Mouse (Mus musculus) hindbrain, embryonic 10.5 days (tissue): ENCODE measurements around the gene Rasgrp2. TPM values are rescaled to one million over a fixed set of nuclear protein-coding genes. Genes with fewer than 3 reads are reported as not detected.
A peak's percentile ranks its signal among the peaks of the same experiment; 100 is the strongest.

Source experiments
- DNase-seq: peaks from one replicate; pipeline ENCODE4 v3.0.0-alpha.2; 2017; ENCODE audit warnings: low spot score
- H3K27ac ChIP-seq: fragments of 300-500 bp; sonication (generic); 2 replicates; pipeline ENCODE4 v1.5.1; 2016; ENCODE audit warnings: mild to moderate bottlenecking, moderate library complexity
- H3K27me3 ChIP-seq: fragments of 300-500 bp; sonication (generic); 2 replicates; pipeline ENCODE4 v1.6.1; 2016; ENCODE audit warnings: mild to moderate bottlenecking; ENCODE audit not compliant: poor library complexity, insufficient read depth, severe bottlenecking
- H3K36me3 ChIP-seq: fragments of 300-500 bp; sonication (generic); 2 replicates; pipeline ENCODE4 v1.6.1; 2016; ENCODE audit warnings: mild to moderate bottlenecking, moderate library complexity
- H3K4me1 ChIP-seq: fragments of 300-500 bp; sonication (generic); replicated peaks from 2 replicates; pipeline ENCODE4 v1.6.1; 2016; ENCODE audit warnings: mild to moderate bottlenecking
- H3K4me3 ChIP-seq: fragments of 300-500 bp; sonication (generic); 2 replicates; pipeline ENCODE4 v1.5.1; 2016; ENCODE audit warnings: mild to moderate bottlenecking, moderate library complexity
- H3K9me3 ChIP-seq: fragments of 300-500 bp; sonication (generic); 2 replicates; pipeline ENCODE4 v1.6.1; 2016; ENCODE audit warnings: mild to moderate bottlenecking, moderate library complexity
- WGBS: fragments of 180-500 bp; shearing (Covaris S2); methylation state at CpG from one replicate; pipeline ENCODE4 v1.1.7; 2016; 5-methylcytosine and 5-hydroxymethylcytosine counted together
- polyA plus RNA-seq: library from polyadenylated mRNA; unstranded; fragments of >200 nt; fragmentation: Nextera tagmentation; extraction: Ambion mirVana; gene quantifications from 2 replicates; pipeline ENCODE4 v1.2.1, GENCODE M21; 2016

The Rasgrp2 gene
- polyA plus RNA-seq, 1 experiment from 2014 or later: 20.7 TPM

DNA sequence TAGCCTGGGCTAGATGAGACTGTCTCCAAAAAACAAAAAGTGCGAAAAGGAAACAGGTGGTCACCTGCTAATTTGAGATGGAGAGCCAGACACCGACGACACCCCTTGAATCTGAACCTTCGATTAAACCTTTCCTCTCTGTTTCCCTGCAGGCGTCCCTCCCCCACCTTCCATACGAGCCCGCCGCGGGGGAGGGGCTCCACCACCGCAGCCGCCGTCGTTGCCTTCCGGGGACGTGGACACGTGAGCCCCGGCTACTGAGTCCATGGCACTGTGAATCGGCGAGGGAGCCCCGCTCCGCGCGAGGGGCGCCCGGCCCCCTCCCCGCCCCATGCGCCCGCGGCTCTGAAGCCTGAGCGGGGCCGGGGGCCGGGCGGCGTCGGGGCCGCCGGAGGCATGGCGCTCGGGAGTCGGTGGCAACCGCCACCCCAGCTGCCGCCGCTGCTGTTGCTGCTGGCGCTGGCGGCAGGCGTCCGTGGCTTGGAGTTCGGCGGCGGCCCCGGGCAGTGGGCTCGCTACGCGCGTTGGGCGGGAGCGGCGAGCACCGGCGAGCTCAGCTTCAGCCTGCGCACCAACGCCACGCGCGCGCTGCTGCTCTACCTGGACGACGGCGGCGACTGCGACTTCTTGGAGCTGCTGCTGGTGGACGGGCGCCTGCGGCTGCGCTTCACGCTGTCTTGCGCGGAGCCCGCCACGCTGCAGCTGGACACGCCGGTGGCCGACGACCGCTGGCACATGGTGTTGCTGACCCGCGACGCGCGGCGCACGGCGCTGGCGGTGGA is 28.7 kb downstream of the Rasgrp2 start:
- Histone ChIP-seq H3K36me3 (no peaks in the 10 kb centered on the region), H3K4me3 (peak overlapping the region; percentile 52), H3K9me3 (no peaks in the 10 kb centered on the region), H3K27me3 (peaks cover 90% of the 10 kb centered on the region), H3K27ac (0 out of 2 replicates have a peak overlapping the region, but pooled peaks have one; percentile 13), H3K4me1 (peaks cover 55% of the 10 kb centered on the region)
- under 1% methylated on average over 94 of the region's 94 CpGs for WGBS
- DNase-seq: peak; percentile 39

- WGBS: under 1% methylated on average over 60 of the region's 60 CpGs
Observed at GRCm38 (mm10) chr19:6428501-6429200, 29.5 kb downstream of the Rasgrp2 start.

DNA sequence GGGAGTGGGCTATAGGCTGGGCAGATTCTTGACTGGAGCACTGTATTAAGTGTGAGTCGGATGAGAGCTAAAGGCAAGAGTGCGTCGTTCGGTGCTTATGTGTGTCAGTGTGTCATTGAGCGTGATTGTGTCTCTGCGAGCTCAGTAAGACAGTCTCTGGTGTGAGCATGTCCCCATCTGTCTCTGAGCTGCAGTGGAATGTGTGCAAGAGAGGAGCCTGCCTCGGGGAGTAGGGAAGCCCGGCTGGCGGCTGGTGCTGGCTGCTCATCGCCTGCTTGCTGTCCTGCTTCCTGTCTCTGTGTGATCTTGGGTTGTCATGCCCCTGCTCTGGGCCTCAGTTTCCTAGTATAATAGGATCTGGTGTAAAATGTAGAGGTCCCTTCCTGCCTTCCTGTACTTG is 43.9 kb downstream of the Rasgrp2 start:
- Histone ChIP-seq H3K4me1 (peaks cover 47% of the 10 kb centered on the region), H3K4me3 (no peak overlapping the region), H3K36me3 (no peaks in the 10 kb centered on the region), H3K27me3 (peaks cover 28% of the 10 kb centered on the region), H3K9me3 (no peaks in the 10 kb centered on the region), H3K27ac (no peak overlapping the region)
- WGBS: 79% methylated on average over 10 of the region's 10 CpGs
- no peak for DNase-seq

More at GRCm38 (mm10) chr19:6428501-6429200, 29.5 kb downstream of the Rasgrp2 start:
- Histone ChIP-seq H3K27me3 (peaks cover 82% of the 10 kb centered on the region), H3K9me3 (no peaks in the 10 kb centered on the region), H3K27ac (peak overlapping the region; percentile 56; the same call in 1 of the 2 replicates), H3K4me1 (peaks cover 55% of the 10 kb centered on the region), H3K4me3 (peak overlapping the region; percentile 52), H3K36me3 (no peaks in the 10 kb centered on the region)
- DNase-seq: peak; percentile 62

DNA sequence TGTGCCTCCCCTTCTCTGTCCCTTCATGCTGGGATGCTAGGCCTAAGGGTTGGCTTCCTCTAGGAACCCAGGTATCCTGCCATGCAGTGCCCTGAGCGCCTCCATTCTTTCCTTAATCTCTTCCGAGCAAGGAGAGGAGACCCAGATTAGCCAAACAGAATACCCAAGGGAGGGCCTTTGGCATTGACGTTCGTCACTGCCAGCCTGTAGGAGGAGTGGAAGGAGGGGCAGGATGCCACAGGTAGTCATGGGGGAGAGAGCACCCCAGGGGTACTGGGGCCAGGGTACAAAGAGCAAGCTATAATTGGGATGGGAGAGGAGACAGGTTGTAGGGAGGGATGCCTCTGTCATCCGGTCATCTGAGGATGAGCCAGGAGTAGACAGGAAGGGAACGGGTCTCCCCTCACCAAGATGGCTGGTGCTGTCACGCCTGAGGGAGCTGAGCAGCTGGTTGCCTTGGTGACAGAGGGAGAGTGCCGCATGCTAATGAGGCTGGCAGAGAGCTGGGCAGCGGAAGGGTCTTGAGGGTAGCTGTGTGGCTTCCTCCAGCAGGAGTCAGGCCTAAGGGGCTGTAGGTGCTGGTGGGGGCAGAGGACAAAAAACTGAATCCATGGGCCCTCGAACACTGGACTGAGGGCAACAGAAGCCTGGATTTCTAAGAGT is 46.8 kb downstream of the Rasgrp2 start:
- peaks cover 63% of the 10 kb centered on the region for H3K4me1 ChIP-seq
- WGBS: 19% methylated on average over 10 of the region's 10 CpGs
- H3K36me3 ChIP-seq: no peaks in the 10 kb centered on the region
- H3K27me3 ChIP-seq: peaks cover 38% of the 10 kb centered on the region
- peak; percentile 80 for DNase-seq
- H3K9me3 ChIP-seq: no peaks in the 10 kb centered on the region
- H3K27ac ChIP-seq: peak overlapping the region; percentile 81
- peak overlapping the region; percentile 29 for H3K4me3 ChIP-seq

DNA sequence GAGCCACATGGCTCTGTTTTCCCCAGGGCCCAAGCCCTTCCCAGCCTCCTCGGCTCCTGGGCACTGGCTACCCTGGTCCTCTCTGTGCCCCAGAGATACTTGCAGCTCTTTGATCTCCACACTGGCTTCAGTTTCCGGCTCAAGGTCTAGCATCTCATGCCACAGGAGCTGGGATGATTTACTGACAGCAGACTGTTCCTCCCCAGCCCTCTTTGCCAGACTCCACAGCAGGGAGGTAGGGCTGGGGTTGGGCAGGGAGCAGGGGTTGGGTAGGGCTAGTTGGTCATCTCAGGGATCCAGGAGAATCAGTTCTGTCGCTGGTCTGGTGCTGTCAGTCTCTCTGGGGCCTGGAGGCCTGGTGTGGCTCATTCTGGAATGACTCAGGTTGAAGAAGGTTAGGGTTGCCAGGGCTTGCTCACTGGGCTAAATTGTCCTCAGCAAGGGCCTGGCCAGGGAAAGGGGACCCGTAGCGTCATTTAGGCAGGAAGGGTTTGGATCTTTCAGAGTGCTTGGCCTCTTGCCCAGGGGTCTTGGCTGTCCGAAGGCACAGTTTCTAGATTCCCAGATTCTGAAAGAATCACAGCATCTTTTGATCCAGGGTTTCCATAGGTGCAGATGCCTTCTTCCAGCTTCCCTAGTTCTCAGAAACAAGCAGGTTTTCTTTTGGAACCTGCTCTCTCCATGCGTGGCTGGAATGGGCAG is 47.7 kb downstream of the Rasgrp2 start:
- Histone ChIP-seq H3K9me3 (no peaks in the 10 kb centered on the region), H3K4me3 (peak overlapping the region; percentile 7; the same call in 1 of the 2 replicates), H3K27ac (peak overlapping the region; percentile 81), H3K27me3 (peaks cover 38% of the 10 kb centered on the region), H3K4me1 (peaks cover 66% of the 10 kb centered on the region), H3K36me3 (no peaks in the 10 kb centered on the region)
- WGBS: 64% methylated on average over 7 of the region's 7 CpGs
- no peak for DNase-seq

GRCm38 (mm10) chr19:6448752-6449151 is 49.6 kb downstream of the Rasgrp2 start:
- Histone ChIP-seq H3K4me3 (no peak overlapping the region), H3K4me1 (peaks cover 76% of the 10 kb centered on the region), H3K9me3 (no peaks in the 10 kb centered on the region), H3K27me3 (peaks cover 32% of the 10 kb centered on the region), H3K36me3 (no peaks in the 10 kb centered on the region), H3K27ac (0 out of 2 replicates have a peak overlapping the region, but pooled peaks have one; percentile 62)
- WGBS: 42% methylated on average over 5 of the region's 5 CpGs
- no peak for DNase-seq

DNA sequence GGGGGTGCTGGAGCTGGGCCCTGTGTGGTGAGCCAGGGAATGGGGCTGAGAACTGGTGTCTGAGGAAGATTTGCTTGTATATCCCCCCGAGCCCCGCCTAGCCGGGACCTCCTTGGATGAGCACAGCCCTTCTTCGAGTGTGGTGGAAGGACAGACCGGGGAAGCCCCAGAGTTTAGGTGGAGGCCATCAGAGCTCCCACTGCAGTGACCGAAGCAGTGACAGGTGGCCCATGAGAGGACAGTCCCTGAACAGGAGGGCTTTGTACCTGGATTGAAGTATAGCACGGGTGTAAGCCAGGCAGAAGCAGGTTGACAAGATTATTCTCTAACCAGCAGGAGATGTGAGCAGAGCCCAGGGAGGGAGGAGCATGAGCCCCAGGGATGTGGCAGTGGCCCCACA is 50.7 kb downstream of the Rasgrp2 start:
- H3K27ac ChIP-seq: no peak overlapping the region

GRCm38 (mm10) chr19:6452030-6452494 is 52.9 kb downstream of the Rasgrp2 start:
- peaks cover 42% of the 10 kb centered on the region for H3K27me3 ChIP-seq
- no peak overlapping the region for H3K4me3 ChIP-seq
- H3K9me3 ChIP-seq: no peaks in the 10 kb centered on the region
- 25% methylated on average over 6 of the region's 6 CpGs for WGBS
- H3K4me1 ChIP-seq: peaks cover 51% of the 10 kb centered on the region
- peak overlapping the region; percentile 63 for H3K27ac ChIP-seq
- H3K36me3 ChIP-seq: no peaks in the 10 kb centered on the region
- DNase-seq: peak; percentile 72

More for the DNA sequence above, 50.7 kb downstream of the Rasgrp2 start:
- H3K4me3 ChIP-seq: no peak overlapping the region
- DNase-seq: no peak
- no peaks in the 10 kb centered on the region for H3K9me3 ChIP-seq
- peaks cover 40% of the 10 kb centered on the region for H3K27me3 ChIP-seq
- peaks cover 73% of the 10 kb centered on the region for H3K4me1 ChIP-seq
- 73% methylated on average over 7 of the region's 7 CpGs for whole genome bisulfite sequencing
- no peaks in the 10 kb centered on the region for H3K36me3 ChIP-seq

- Histone ChIP-seq H3K36me3 (no peaks in the 10 kb centered on the region), H3K9me3 (no peaks in the 10 kb centered on the region), H3K4me1 (peaks cover 46% of the 10 kb centered on the region), H3K27ac (0 out of 2 replicates have a peak overlapping the region, but pooled peaks have one; percentile 36), H3K27me3 (peaks cover 42% of the 10 kb centered on the region), H3K4me3 (no peak overlapping the region)
- WGBS: 56% methylated on average over 9 of the region's 9 CpGs
- DNase-seq: no peak
Observed at GRCm38 (mm10) chr19:6452672-6453310, 53.7 kb downstream of the Rasgrp2 start.

GRCm38 (mm10) chr19:6453349-6453748 is 54.2 kb downstream of the Rasgrp2 start:
- Histone ChIP-seq H3K27me3 (peaks cover 36% of the 10 kb centered on the region), H3K27ac (0 out of 2 replicates have a peak overlapping the region, but pooled peaks have one; percentile 50), H3K4me1 (peaks cover 40% of the 10 kb centered on the region)

GRCm38 (mm10) chr19:6454041-6454720 is 55.0 kb downstream of the Rasgrp2 start:
- H3K9me3 ChIP-seq: no peaks in the 10 kb centered on the region
- H3K4me1 ChIP-seq: peaks cover 32% of the 10 kb centered on the region
- H3K4me3 ChIP-seq: no peak overlapping the region
- H3K27me3 ChIP-seq: peaks cover 29% of the 10 kb centered on the region
- no peaks in the 10 kb centered on the region for H3K36me3 ChIP-seq
- WGBS: 78% methylated on average over 10 of the region's 10 CpGs
- DNase-seq: no peak
- no peak overlapping the region for H3K27ac ChIP-seq

More at GRCm38 (mm10) chr19:6453349-6453748, 54.2 kb downstream of the Rasgrp2 start:
- no peaks in the 10 kb centered on the region for H3K9me3 ChIP-seq
- WGBS: 85% methylated on average over 8 of the region's 8 CpGs
- no peak overlapping the region for H3K4me3 ChIP-seq
- no peak for DNase-seq
- no peaks in the 10 kb centered on the region for H3K36me3 ChIP-seq
